Mouse (Mus musculus): ENCODE data around the gene Raver1. TPM values are rescaled to one million over a fixed set of nuclear protein-coding genes. Genes with fewer than 3 reads are reported as not detected.

The Raver1 gene
- total RNA-seq, 2 experiments from 2014 or later: 28.4 to 34.7 TPM

GRCm38 (mm10) chr9:21107607-21108237, 15.9 kb upstream of the Raver1 start:
- DNase-seq (ENCODE audit: extremely low spot score in 1 of 2, low spot score in 1 of 2): no peak

- no peak for DNase-seq (ENCODE audit: extremely low spot score in 1 of 2, low spot score in 1 of 2)
Observed at GRCm38 (mm10) chr9:21105760-21106564, 14.2 kb upstream of the Raver1 start.

GRCm38 (mm10) chr9:21104814-21105213, 13.0 kb upstream of the Raver1 start:
- no peak for DNase-seq (ENCODE audit: extremely low spot score in 1 of 2, low spot score in 1 of 2)

- no peak for DNase-seq (ENCODE audit: extremely low spot score in 1 of 2, low spot score in 1 of 2)
Observed at GRCm38 (mm10) chr9:21102076-21102475, 10.3 kb upstream of the Raver1 start.

GRCm38 (mm10) chr9:21100447-21101161, 8.8 kb upstream of the Raver1 start:
- DNase-seq (ENCODE audit: extremely low spot score in 1 of 2, low spot score in 1 of 2): no peak

- peak in 1 of 2 experiments; percentile 26 for DNase-seq (ENCODE audit: extremely low spot score in 1 of 2, low spot score in 1 of 2)
Observed at GRCm38 (mm10) chr9:21097793-21098192, 6.0 kb upstream of the Raver1 start.

- no peak for DNase-seq (ENCODE audit: extremely low spot score in 1 of 2, low spot score in 1 of 2)
Observed at GRCm38 (mm10) chr9:21095958-21096357, 4.2 kb upstream of the Raver1 start.

GRCm38 (mm10) chr9:21093423-21093822, 1.6 kb upstream of the Raver1 start:
- DNase-seq (ENCODE audit: extremely low spot score in 1 of 2, low spot score in 1 of 2): no peak

- DNase-seq (ENCODE audit: extremely low spot score in 1 of 2, low spot score in 1 of 2): peak in 1 of 2 experiments; percentile 25
Observed at GRCm38 (mm10) chr9:21090972-21091706, 669 bp downstream of the Raver1 start.

- no peak for DNase-seq (ENCODE audit: extremely low spot score in 1 of 2, low spot score in 1 of 2)
Observed at GRCm38 (mm10) chr9:21090537-21090936, 1.3 kb downstream of the Raver1 start.

GRCm38 (mm10) chr9:21083324-21083723, 8.5 kb downstream of the Raver1 start:
- DNase-seq (ENCODE audit: extremely low spot score in 1 of 2, low spot score in 1 of 2): no peak

- no peak for DNase-seq (ENCODE audit: extremely low spot score in 1 of 2, low spot score in 1 of 2)
Observed at GRCm38 (mm10) chr9:21081127-21081526, 10.7 kb downstream of the Raver1 start.

GRCm38 (mm10) chr9:21075625-21076024, 16.2 kb downstream of the Raver1 start:
- DNase-seq (ENCODE audit: extremely low spot score in 1 of 2, low spot score in 1 of 2): no peak

GRCm38 (mm10) chr9:21074173-21074572, 17.6 kb downstream of the Raver1 start:
- DNase-seq (ENCODE audit: extremely low spot score in 1 of 2, low spot score in 1 of 2): no peak

GRCm38 (mm10) chr9:21073044-21073840, 18.6 kb downstream of the Raver1 start, which contains the start of the genes Gm49373 and Fdx1l:
Gene Gm49373 (minus strand): TSS chr9:21073096.
Gene Fdx1l (minus strand): TSS chr9:21073614.
- DNase-seq (ENCODE audit: extremely low spot score in 1 of 2, low spot score in 1 of 2): peak; percentile 79 to 85

GRCm38 (mm10) chr9:21072641-21073040, 19.2 kb downstream of the Raver1 start:
- DNase-seq (ENCODE audit: extremely low spot score in 1 of 2, low spot score in 1 of 2): no peak

- no peak for DNase-seq (ENCODE audit: extremely low spot score in 1 of 2, low spot score in 1 of 2)
Observed at GRCm38 (mm10) chr9:21067006-21067684, 24.7 kb downstream of the Raver1 start, which contains the start of gene Zglp1. Gene Zglp1 (minus strand): TSS chr9:21067093.

- no peak for DNase-seq (ENCODE audit: extremely low spot score in 1 of 2, low spot score in 1 of 2)
Observed at GRCm38 (mm10) chr9:21062928-21063327, 28.9 kb downstream of the Raver1 start.

- DNase-seq (ENCODE audit: extremely low spot score in 1 of 2, low spot score in 1 of 2): no peak
Observed at GRCm38 (mm10) chr9:21051578-21051977, 40.2 kb downstream of the Raver1 start.

Data from layer of hippocampus, postnatal 25 days (tissue).